Mouse (Mus musculus) cerebellum, adult 2 months (tissue): ENCODE results near the gene Fcor.

Source experiments
- CTCF ChIP-seq: fragments of 200-500 bp; IDR thresholded peaks from 2 replicates; pipeline ENCODE4 v1.5.1; 2011; ENCODE audit warnings: low read depth, mild to moderate bottlenecking, control low read depth, low read length, moderate library complexity, borderline replicate concordance; ENCODE audit not compliant: insufficient read depth
- POLR2A ChIP-seq: fragments of 200-500 bp; IDR thresholded peaks from 2 replicates; pipeline ENCODE4 v1.6.1; 2011; ENCODE audit warnings: low read length, control low read depth, borderline replicate concordance; ENCODE audit not compliant: insufficient read depth

DNA sequence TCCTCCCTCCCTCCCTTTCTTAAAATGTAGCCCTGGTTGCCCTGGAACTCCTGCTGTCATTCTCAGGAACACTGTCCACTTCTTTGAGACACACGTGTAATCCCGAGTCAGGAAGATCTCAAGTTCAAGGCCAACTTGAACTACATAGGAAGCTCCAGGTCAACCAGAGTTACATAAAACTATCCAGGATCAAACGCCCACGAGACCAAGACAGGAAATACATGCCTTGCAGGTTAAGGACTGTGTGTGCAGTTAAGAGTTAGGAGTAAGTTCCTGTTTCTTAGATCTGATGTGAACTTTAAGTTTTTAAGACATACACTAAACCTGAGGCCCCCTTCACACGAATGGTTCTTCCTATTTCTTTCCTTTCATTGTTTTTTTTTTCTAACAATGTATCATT lies 45.2 kb downstream of the Fcor start:
- no peak for TF ChIP-seq CTCF
- no peak for TF ChIP-seq POLR2A
